Mouse (Mus musculus) adrenal gland, adult 2 months (tissue): ENCODE measurements at regions not wholly inside any gene's neighbourhood (a gene's known extent, or its start where the extent isn't known, plus 50 kb on each side); places are given as distances from the start of the nearest gene placed in this dataset.
"Not testable (repeated sequence)": the region's sequence is repeated elsewhere in the genome, so short reads cannot be mapped to it uniquely, and the experiment has no call there.

ENCODE experiments used
- DNase-seq: peaks from one replicate; pipeline ENCODE4 v3.0.0; 2021

- no peak for DNase-seq
Observed at GRCm38 (mm10) chr16:73155447-73155846, 847.3 kb downstream of the Robo1 start.

DNA sequence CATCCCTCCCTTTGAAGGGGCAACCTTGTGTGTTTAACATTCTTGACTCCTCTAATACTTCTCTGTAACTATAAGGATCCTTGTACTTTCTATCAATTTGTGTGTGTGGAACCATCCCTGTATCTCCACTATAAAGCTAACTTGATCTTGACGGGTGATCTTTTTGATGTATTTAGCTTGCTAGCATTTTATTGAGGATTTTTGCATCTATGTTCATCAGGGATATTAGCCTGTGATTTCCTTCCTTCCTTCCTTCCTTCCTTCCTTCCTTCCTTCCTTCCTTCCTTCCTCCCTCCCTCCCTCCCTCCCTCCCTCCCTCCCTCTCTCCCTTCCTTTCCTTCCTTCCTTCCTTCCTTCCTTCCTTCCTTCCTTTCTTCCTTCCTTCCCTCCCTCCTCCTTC lies 819.8 kb downstream of the Robo1 start:
- DNase-seq = not testable (repeated sequence)

DNA sequence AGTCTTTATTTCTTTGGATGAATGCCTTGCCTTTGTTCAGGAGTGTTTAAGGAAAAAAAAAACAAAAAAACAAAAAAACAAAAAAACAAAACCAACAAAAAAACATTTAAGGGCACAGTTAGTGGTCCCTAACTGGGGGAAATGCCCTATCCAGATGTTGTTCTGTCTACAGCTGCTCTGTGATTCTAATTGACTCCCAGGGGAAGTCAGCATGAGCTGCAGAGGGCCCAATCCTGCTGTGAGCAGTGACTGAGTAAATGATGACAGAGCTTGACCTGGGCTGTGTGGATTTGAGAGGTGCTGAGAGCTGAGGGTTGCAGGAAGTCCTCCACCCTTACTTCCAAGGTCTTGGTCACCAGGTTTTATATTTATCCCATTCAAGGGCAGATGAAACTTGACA lies 812.5 kb downstream of the Robo1 start:
- no peak for DNase-seq

GRCm38 (mm10) chr16:73117338-73117737 lies 809.2 kb downstream of the Robo1 start:
- DNase-seq = no peak

DNA sequence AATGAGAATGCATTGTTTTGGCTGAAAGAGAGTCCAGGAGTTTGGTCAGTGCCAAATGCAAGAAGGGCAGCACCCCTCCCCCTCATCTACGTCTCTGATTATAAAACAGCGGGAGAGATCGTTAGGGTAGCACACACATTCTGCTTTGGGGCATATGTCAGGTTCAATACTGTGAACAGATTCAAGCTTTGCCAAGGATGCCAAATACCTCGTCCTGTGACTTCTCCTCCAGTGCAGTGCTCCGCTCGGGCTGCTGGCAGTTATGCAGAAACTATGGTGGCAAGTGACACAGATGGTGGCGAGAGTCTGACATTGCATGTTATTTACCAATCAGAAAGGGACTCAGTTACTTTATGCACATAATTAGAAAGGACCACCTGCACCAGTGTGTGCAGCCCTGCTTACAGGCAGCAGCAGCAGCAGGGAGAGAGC lies 799.9 kb downstream of the Robo1 start:
- DNase-seq = no peak

- no peak for DNase-seq
Observed at GRCm38 (mm10) chr16:73107608-73108007, 799.5 kb downstream of the Robo1 start.

DNA sequence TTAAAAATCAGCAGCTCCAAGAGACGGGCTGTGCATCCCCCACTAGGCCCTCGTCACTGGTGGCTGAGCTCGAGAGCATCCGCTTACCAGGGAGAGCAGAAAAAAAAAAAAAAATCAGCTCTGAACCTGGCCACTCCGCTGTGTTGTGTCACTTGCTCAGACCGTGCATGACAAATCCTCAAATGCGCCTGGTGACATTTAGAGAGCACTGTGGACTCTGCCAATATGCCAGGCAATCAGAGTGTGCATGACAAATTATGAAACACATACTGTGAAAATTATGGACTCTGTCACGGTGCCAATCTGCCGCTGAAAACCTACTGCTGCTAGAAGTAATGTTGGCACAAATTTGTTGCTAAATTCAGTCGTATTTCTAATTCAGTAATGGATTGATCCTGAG lies 797.4 kb downstream of the Robo1 start:
- DNase-seq = peak; percentile 63

GRCm38 (mm10) chr16:73100273-73100672 lies 792.2 kb downstream of the Robo1 start:
- DNase-seq = no peak

- peak; percentile 3 for DNase-seq
Observed at GRCm38 (mm10) chr16:73098760-73099159, 790.7 kb downstream of the Robo1 start.

GRCm38 (mm10) chr16:73097176-73097575 lies 789.1 kb downstream of the Robo1 start:
- DNase-seq = peak; percentile 73

GRCm38 (mm10) chr16:73096091-73097083 lies 788.3 kb downstream of the Robo1 start:
- DNase-seq = peak; percentile 10
